Mouse (Mus musculus) lung, postnatal 0 days (tissue): ENCODE results near the gene Myog.

Source experiments
- CTCF ChIP-seq: IDR thresholded peaks from 2 replicates; pipeline ENCODE4 v1.5.1; 2016; ENCODE audit warnings: antibody characterized with exemption, mild to moderate bottlenecking
- EP300 ChIP-seq: IDR thresholded peaks from 2 replicates; pipeline ENCODE4 v1.6.1; 2016; ENCODE audit warnings: antibody characterized with exemption, mild to moderate bottlenecking, control low read depth

DNA sequence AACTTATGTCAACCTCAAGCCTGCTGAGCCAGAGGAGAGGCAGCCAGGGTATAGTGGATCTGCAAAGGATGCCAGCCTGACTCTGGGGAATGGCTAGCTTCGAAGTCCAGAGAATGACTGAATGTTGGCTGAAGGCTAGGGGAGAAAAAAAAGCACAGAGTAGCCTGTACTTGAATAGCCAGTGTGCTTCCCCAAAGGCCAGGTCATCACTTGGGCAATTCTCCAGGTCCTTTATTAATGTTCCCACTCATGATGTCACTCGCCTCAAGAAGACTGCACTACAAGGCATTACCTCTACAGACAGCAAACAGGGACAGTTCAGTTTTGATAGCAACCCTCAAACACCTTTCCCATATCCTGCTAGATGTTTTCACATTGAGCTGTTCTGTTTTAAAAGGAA lies 20.5 kb downstream of the Myog start:
- TF ChIP-seq EP300 = no peak
- no peak for TF ChIP-seq CTCF
